Mouse (Mus musculus) cerebral cortex, adult 2 months (tissue): Measurements from ENCODE around the gene Nucb2.

Experiments used
- WGBS: fragments of 180-500 bp; shearing (Covaris S2); methylation state at CpG from one replicate; pipeline ENCODE4 v1.1.7; 2018; 5-methylcytosine and 5-hydroxymethylcytosine counted together

Gene Nucb2

DNA sequence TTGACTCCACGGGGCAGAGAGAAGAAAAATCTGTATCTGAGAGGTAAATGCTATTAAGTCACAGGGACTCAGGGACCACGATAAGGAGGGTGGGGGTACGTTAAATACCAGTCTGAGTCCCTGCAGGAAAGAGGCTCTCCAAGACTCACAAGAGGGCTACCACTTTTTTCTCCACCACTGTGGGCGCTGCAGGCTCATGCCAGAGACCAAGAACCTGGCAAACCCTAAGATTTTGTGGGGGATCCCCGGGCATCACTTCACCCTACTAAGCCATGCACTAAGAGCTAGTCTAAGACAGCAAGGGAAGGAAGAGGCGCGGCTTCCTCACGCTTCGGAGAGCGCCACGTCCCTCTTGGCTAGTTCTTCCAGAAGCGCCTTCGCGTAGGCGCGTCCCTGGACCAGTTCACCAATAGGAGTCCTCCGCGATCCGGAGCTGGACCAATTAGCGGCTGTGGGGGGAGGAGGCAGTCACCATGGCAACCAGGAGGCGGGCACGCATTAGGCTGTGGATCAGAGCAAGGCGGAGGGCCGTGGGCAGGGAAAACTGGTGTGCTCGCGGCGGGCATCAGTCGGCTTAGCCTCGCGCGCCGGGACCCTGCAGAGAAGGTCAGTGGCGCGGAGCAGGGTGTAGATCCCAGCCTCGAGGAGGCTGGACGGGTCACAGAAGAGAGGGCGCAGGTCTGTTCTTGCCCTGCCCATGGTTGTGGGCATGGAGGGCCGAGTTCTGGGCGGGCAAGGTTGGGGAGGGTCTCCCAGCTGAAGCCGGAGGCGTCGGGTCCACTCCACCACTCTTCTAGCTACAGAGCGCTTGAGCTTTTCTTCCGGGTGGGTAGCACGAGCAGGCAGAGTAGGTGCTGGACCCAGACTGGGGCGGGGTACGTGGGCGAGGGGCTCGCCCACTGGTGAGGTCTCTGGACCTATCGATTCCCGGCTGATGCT is at the start of gene Nucb2:
Gene Nucb2, plus strand, starts transcription at position 491 of the 939 bp plus-strand sequence.
- under 1% methylated on average over 51 of the region's 51 CpGs for WGBS

- WGBS = 84% methylated on average over 4 of the region's 4 CpGs
Measured at GRCm38 (mm10) chr7:116456964-116457363, 47.2 kb upstream of the Nucb2 start.

DNA sequence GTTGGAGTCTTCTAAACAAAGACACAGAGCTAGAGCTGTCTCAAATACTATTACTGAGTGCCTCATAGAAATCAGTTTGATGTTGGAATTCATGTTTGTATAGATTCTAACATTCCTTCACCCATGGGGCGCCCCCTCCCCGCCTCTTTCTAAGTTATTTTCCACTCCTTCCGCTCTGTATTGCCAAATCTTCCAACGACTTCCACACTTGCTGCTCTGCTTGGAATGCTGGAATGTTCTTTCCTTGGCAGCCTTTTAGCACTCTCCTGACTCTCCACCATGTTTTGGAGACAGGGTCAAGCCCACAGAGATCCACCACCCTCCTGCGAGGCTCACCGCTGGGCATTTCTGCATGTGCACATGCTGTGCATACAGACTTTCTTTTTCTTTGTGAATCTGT is 46.8 kb upstream of the Nucb2 start:
- WGBS = 82% methylated on average over 6 of the region's 6 CpGs

- WGBS = 26% methylated on average over 3 of the region's 3 CpGs
Measured at GRCm38 (mm10) chr7:116458985-116459441, 45.2 kb upstream of the Nucb2 start.

- WGBS = 62% methylated on average over 8 of the region's 8 CpGs
Measured at GRCm38 (mm10) chr7:116462114-116462513, 42.1 kb upstream of the Nucb2 start.

DNA sequence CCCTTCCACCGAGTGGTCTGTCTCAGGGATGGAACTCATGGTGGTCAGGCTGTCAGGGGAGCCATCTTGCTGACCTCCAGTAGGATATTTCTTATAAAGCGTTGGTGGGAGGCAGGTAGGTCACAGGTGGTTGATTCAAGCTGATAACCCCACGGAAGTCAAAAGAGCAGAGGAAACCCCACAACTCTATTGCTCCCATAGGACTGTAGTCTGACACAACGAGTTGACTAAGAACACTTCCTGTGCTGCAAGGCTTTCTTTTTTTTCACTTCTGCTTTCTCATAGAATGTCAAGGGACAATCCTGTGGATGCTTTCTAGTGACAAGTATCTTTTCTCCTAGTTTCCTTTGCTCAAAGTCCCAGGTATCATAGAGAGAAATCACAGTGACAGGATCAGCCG is 27.9 kb upstream of the Nucb2 start:
- WGBS = 86% methylated on average over 5 of the region's 5 CpGs

- WGBS = 63% methylated on average over 1 of the region's 1 CpGs
Measured at GRCm38 (mm10) chr7:116483106-116483505, 21.1 kb upstream of the Nucb2 start.

- WGBS = 69% methylated on average over 5 of the region's 5 CpGs
Measured at GRCm38 (mm10) chr7:116483782-116484181, 20.4 kb upstream of the Nucb2 start.

- 72% methylated on average over 5 of the region's 5 CpGs for WGBS
Measured at GRCm38 (mm10) chr7:116484213-116484612, 20.0 kb upstream of the Nucb2 start.

GRCm38 (mm10) chr7:116485062-116485601 is 19.0 kb upstream of the Nucb2 start:
- 86% methylated on average over 1 of the region's 1 CpGs for WGBS

DNA sequence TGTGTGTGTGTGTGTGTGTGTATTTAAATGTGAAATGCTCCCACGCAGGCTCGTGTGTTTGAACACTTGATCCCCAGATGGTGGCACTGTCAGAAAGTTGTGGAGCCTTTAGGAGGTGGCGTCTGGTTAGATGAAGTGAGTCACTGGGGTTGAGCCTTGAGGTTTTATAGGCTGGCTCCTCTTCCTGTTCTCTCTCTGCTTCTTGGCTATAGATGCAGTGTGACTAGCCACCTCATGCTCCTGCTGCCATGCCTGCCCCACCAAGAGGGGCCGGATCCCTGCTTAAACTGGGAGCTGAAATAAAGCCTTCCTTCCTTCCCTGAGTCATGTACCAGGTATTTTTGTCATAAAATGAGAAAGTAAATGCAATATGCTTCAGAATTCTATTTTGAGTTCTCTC is 13.1 kb upstream of the Nucb2 start:
- 56% methylated on average over 4 of the region's 4 CpGs for WGBS

DNA sequence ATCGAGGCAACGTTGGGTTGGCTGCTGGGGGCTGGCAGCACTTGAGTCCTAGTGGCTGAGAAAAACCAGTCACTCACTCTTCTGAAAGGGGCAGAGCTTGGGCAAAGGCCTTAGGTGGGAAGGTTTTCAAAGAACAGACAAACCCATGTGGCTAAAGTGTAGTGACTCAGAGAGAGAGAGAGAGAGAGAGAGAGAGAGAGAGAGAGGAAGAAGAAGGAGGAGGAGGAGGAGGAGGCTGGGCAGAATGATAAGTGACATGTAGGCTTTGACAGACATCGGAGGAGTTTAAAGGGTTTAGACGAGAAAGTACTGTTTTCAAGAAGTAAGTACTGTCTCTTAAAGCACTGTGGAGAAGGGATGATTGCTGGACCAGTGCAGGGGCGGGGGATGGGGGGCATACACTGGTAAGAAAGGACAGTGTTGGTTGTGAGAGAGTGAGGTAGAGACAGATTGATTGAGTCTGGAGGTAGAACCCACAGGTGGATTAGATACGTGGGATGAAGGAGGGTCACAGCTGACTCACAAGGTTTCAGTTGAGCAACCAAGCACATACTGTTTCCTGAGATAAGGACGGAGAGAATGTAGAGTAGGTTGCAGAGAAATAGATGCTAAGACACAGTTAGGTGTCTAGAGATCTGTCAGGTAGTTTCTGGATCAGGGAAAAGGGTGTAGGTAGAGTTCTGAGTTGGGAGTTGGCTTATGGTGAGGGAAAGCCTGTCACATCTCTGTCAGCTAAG is 10.7 kb upstream of the Nucb2 start:
- 81% methylated on average over 7 of the region's 7 CpGs for WGBS

- WGBS = 77% methylated on average over 5 of the region's 5 CpGs
Measured at GRCm38 (mm10) chr7:116494618-116495017, 9.6 kb upstream of the Nucb2 start.

- WGBS = 95% methylated on average over 4 of the region's 4 CpGs
Measured at GRCm38 (mm10) chr7:116496760-116497159, 7.4 kb upstream of the Nucb2 start.

DNA sequence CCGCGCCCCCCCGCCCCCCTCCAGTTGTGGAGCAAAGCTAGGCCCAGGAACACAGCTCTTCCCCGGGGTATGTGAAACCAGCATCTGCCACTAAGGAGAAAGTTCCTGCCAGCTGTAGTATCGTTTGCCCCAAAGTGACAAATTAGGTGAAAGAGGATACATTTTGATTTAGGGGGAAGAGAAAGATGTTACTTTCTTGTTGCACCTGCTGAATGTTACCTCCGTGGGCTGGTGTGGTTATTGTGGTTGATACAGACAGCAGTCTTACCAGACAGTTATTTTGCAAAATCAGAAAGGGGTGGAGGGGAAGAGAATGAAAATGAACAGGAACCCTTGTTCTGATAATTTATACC is 625 bp downstream of the Nucb2 start:
- 3% methylated on average over 6 of the region's 6 CpGs for WGBS

DNA sequence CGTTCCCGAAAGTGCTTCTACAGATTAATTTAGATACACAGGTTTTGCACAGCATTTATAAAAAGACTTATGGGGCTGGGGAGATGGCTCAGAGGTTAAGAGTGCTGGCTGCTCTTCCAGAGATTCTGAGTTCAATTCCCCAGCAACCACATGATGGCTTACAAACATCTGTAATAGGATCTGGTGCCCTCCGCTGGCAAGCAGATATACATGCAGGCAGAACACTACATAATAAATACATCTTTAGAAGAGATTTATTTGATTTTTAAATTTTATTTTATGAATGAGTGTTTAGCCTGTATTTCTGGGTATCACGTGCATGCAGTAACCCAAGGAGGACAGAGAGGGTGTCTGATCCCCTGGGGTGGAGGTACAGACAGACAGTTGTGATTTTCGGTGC is 9.9 kb downstream of the Nucb2 start:
- 91% methylated on average over 5 of the region's 5 CpGs for WGBS

DNA sequence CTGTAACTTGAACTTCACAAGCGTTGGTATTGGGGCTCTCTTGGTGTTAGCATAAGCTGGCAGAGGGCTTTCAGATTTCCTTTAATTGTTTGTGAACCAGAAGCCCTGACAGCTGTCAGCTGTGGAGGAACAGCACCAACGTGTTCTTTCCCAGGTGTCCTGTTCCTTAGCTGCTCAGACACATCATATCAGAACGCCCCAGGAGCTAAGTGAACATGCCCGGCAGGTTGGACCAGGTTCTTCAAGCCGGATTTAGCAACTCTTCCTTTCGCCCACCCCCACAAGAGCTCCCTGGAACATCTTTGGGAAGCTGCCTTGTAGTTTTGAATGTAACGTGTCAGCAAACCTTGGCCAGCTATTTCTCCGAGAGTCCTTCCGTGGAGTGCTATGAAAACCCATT is 10.4 kb downstream of the Nucb2 start:
- 56% methylated on average over 9 of the region's 9 CpGs for WGBS

GRCm38 (mm10) chr7:116515059-116515458 is 10.9 kb downstream of the Nucb2 start:
- WGBS = 91% methylated on average over 7 of the region's 7 CpGs

- 90% methylated on average over 13 of the region's 13 CpGs for WGBS
Measured at GRCm38 (mm10) chr7:116515514-116516135, 11.5 kb downstream of the Nucb2 start.

- WGBS = 72% methylated on average over 5 of the region's 5 CpGs
Measured at GRCm38 (mm10) chr7:116517240-116517639, 13.1 kb downstream of the Nucb2 start.

DNA sequence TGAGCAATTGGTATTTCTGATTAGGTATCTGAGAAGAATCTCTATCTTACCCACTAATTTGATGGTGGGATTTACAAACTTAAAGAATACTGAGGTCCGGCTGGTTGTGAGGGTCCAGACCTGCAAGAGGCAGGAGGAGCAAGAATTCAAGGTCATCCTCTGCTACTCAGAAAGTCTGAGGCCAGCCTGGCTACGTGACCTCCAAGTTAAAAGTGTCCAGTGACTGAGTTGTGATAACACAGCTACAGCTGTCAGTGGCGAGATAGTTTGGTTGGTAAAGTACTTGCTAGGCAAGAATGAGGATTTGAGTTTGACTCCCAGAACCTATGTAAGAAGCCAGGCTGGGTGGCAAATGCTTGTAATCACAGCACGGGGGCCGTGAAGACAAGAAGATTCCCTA is 14.0 kb downstream of the Nucb2 start:
- WGBS = 94% methylated on average over 5 of the region's 5 CpGs

- WGBS = 57% methylated on average over 3 of the region's 3 CpGs
Measured at GRCm38 (mm10) chr7:116519805-116520204, 15.6 kb downstream of the Nucb2 start.
